Mouse (Mus musculus): ENCODE results near the gene Snx22. TPM values are rescaled to one million over a fixed set of nuclear protein-coding genes. Genes with fewer than 3 reads are reported as not detected.

The Snx22 gene
- polyA plus RNA-seq, 1 experiment from 2014 or later = 1.1 TPM

DNA sequence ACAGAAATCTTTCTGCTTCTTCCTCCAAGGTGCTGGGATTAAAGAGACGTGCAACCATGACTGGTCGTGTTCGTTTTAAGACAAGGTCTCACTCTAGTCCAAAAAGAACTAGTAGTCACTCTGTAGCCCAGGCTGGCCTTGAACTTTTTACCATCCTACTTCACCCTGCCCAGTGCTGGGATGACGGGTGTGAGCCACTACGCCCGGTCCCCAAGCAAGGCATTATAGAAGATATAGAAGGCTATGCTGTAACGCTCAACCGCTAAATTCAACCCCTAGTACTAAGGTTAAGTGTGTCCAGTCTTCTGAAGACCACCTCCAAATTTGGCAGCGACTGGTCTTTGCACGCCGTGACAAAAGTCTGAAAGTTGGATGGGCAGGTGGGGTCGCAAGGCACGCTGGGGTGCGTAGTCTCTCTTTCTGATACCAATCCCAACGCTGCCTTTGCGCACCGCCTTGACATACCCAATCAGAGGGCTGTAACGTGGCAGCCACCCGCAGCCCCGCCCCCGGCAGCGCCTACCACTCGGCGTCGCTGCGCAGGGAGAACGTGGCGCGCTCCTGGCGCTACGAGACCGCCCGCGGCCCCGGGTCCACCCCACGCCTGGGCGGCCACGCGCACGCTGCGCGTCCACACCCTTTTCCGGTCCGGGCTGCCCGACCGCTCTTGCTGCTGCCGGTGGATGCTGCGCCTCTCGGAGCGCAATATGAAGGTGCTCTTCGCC is 9.8 kb downstream of the Snx22 start, which contains the start of gene Ppib:
Gene Ppib (plus strand): TSS at position 640 of the 725 bp plus-strand sequence.
- peak within 1 kb of the TSS; percentile 62 for H3K4me3 ChIP-seq (replicated peaks; ENCODE audit: low read depth, low read length)
- ATAC-seq (replicated peaks; ENCODE audit: low FRiP score, low read depth) (peak; percentile 97), DNase-seq (ENCODE audit: low spot score) (peak; percentile 98)
- peak within 1 kb of the TSS; percentile 85 for H3K9ac ChIP-seq (ENCODE audit: low read depth, low read length)
- 2% methylated on average over 46 of the region's 51 CpGs for WGBS
- H3K4me1 ChIP-seq (replicated peaks; ENCODE audit: insufficient read depth, low read length) = no peaks in the 10 kb centered on the region
- H3K27ac ChIP-seq = peak within 1 kb of the TSS; percentile 86
- peak within 1 kb of the TSS; percentile 73 for H3K4me2 ChIP-seq (ENCODE audit: low read length)
- peaks cover 22% of the 10 kb centered on the region for H3K36me3 ChIP-seq (ENCODE audit: insufficient read depth, low read length)
- H3K27me3 ChIP-seq (ENCODE audit: insufficient read depth, low read length) = no peaks in the 10 kb centered on the region
- TF ChIP-seq CTCF (IDR thresholded peaks at IDR 0.05; ENCODE audit: low read depth) = peak; percentile 44; the same call in 1 of the 2 replicates
- no peaks in the 10 kb centered on the region for H3K9me3 ChIP-seq (replicated peaks; ENCODE audit: low read length)

DNA sequence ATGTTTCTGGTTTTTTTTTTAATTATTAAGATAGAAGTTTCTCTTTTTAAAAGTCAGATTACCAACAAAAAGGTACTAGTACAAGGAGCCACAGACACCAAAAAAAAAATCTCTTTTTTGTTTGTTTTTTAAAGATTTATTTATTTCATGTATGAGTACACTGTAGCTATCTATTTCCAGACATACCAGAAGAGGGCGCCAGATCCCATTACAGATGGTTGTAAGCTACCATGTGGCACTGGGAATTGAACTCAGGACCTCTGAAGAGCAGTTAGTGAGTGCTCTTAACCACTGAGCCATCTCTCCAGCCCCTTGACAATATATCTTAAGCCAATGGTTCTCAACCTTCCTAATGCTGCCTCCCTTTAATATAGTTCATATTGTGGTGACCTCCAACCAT is 15.9 kb downstream of the Snx22 start:
- no peak overlapping the region for H3K4me3 ChIP-seq (replicated peaks; ENCODE audit: low read depth, low read length)
- ATAC-seq (replicated peaks; ENCODE audit: low FRiP score, low read depth) (no peak), DNase-seq (ENCODE audit: low spot score) (no peak)
- peaks cover 9% of the 10 kb centered on the region for H3K4me1 ChIP-seq (replicated peaks; ENCODE audit: insufficient read depth, low read length)
- no peak overlapping the region for H3K27ac ChIP-seq
- H3K27me3 ChIP-seq (ENCODE audit: insufficient read depth, low read length) = no peaks in the 10 kb centered on the region
- TF ChIP-seq CTCF (IDR thresholded peaks at IDR 0.05; ENCODE audit: low read depth) = peak; percentile 38; the same call in 1 of the 2 replicates
- no peak overlapping the region for H3K4me2 ChIP-seq (ENCODE audit: low read length)
- H3K9ac ChIP-seq (ENCODE audit: low read depth, low read length) = no peak overlapping the region
- no peaks in the 10 kb centered on the region for H3K9me3 ChIP-seq (replicated peaks; ENCODE audit: low read length)
- H3K36me3 ChIP-seq (ENCODE audit: insufficient read depth, low read length) = no peaks in the 10 kb centered on the region
- WGBS = 51% methylated on average over 1 of the region's 1 CpGs

DNA sequence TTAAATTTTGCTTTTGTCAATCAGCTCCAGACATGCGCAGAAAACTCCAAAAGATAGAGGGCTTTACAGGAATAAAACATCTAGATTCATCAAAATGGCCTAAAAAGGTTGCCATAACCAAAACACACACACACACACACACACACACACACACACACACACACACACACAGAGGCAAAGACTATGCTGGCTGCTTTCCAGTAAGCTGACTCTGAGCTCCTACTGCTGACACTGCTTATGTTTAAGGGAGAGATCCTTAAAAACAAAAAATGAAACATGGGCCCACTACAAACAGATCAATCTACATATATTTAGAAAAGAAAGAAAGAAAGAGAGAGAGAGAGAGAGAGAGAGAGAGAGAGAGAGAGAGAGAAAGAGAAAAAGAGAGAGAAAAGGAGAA is 16.8 kb downstream of the Snx22 start:
- Histone ChIP-seq H3K4me1 (replicated peaks; ENCODE audit: insufficient read depth, low read length) (peaks cover 9% of the 10 kb centered on the region), H3K27ac (no peak overlapping the region), H3K4me3 (replicated peaks; ENCODE audit: low read depth, low read length) (no peak overlapping the region), H3K4me2 (ENCODE audit: low read length) (no peak overlapping the region), H3K27me3 (ENCODE audit: insufficient read depth, low read length) (no peaks in the 10 kb centered on the region), H3K36me3 (ENCODE audit: insufficient read depth, low read length) (no peaks in the 10 kb centered on the region), H3K9ac (ENCODE audit: low read depth, low read length) (no peak overlapping the region), H3K9me3 (replicated peaks; ENCODE audit: low read length) (no peaks in the 10 kb centered on the region)
- DNase-seq (ENCODE audit: low spot score) (no peak), ATAC-seq (replicated peaks; ENCODE audit: low FRiP score, low read depth) (no peak)
- TF ChIP-seq CTCF (IDR thresholded peaks at IDR 0.05; ENCODE audit: low read depth) = no peak
- WGBS = 87% methylated on average over 1 of the region's 1 CpGs

DNA sequence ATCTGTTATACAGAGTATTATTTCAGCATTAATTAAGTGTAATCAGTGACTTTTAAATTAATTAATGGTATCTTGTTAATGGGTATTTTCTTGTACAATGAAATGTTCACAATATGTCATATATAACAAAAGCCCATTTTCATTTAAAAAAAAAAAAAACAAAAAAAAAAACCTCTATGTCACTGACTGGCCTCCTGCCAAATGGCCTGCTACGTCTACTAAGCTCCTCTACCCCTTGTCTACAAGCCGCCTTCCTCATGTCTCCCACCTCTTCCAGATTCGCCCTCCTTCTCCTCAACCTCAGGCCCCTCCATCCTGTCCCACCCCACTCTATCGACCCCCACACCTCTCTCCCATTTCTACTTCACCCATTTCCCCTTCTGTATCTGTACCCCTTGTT is 18.0 kb downstream of the Snx22 start:
- Histone ChIP-seq H3K4me2 (ENCODE audit: low read length) (no peak overlapping the region), H3K4me3 (replicated peaks; ENCODE audit: low read depth, low read length) (no peak overlapping the region), H3K27ac (no peak overlapping the region), H3K27me3 (ENCODE audit: insufficient read depth, low read length) (no peaks in the 10 kb centered on the region), H3K9ac (ENCODE audit: low read depth, low read length) (no peak overlapping the region), H3K4me1 (replicated peaks; ENCODE audit: insufficient read depth, low read length) (peaks cover 9% of the 10 kb centered on the region), H3K36me3 (ENCODE audit: insufficient read depth, low read length) (no peaks in the 10 kb centered on the region), H3K9me3 (replicated peaks; ENCODE audit: low read length) (no peaks in the 10 kb centered on the region)
- WGBS = 69% methylated on average over 4 of the region's 4 CpGs
- DNase-seq (ENCODE audit: low spot score) (no peak), ATAC-seq (replicated peaks; ENCODE audit: low FRiP score, low read depth) (no peak)
- TF ChIP-seq CTCF (IDR thresholded peaks at IDR 0.05; ENCODE audit: low read depth) = no peak

DNA sequence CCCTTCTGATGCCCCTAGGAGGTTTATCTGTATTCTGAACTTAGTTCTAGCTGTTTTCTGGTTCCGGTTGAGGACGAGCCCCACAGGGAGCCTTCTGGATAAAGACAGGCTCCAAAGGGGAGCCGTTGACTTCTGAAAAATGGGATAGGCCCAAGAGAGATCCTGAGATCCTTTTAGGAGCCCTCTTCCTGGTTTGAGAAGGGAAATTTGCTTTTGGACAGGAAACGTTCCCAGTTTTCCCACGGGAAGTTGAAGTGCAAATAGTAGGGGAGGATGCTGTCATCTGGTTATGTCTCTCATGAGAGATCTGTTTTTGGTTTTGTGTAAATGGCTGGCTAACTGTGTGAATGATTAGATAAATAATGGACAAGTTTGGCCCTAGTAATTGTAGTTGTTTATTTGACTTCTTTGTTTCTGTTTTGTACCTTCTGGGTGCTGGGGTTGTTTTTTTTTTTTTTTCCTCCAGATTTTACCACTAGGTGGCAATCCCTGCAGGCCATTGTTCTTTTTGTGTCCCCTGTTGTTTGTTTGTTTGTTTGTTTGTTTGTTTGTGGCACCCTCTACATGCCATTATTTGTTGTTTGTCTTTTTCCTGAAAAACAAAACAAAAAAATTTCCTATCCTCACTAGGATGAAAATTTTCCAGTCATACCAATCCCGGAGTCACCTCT is 19.5 kb downstream of the Snx22 start:
- TF ChIP-seq CTCF (IDR thresholded peaks at IDR 0.05; ENCODE audit: low read depth) = peak; percentile 38; the same call in 1 of the 2 replicates
- Histone ChIP-seq H3K4me2 (ENCODE audit: low read length) (no peak overlapping the region), H3K9ac (ENCODE audit: low read depth, low read length) (no peak overlapping the region), H3K4me1 (replicated peaks; ENCODE audit: insufficient read depth, low read length) (peaks cover 9% of the 10 kb centered on the region), H3K27ac (peak overlapping the region; percentile 50; the same call in 1 of the 2 replicates), H3K4me3 (replicated peaks; ENCODE audit: low read depth, low read length) (no peak overlapping the region), H3K36me3 (ENCODE audit: insufficient read depth, low read length) (no peaks in the 10 kb centered on the region), H3K27me3 (ENCODE audit: insufficient read depth, low read length) (no peaks in the 10 kb centered on the region), H3K9me3 (replicated peaks; ENCODE audit: low read length) (no peaks in the 10 kb centered on the region)
- ATAC-seq (replicated peaks; ENCODE audit: low FRiP score, low read depth) (no peak), DNase-seq (ENCODE audit: low spot score) (no peak)
- WGBS = 58% methylated on average over 6 of the region's 6 CpGs

DNA sequence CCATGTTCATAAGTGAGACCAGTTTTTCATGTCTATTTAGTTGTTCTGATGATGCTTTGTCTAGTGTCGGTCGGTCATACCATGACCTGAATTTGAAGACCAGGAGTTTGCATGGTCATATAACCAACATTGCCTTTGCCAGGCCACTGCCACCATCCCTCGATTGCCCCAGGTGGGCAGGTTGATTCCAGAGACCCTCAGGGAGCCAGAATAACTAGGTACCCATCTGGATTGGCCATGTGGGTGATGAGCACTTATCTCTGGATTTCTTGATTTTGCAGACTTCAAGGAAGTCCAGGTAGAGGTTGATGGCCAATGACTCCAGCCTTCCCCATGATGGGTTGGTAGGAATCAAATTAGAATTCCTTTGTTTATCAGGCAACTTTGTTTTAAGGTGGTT is 26.3 kb downstream of the Snx22 start:
- H3K36me3 ChIP-seq (ENCODE audit: insufficient read depth, low read length) = peaks cover 14% of the 10 kb centered on the region
- no peak for DNase-seq (ENCODE audit: low spot score)
- no peaks in the 10 kb centered on the region for H3K4me1 ChIP-seq (replicated peaks; ENCODE audit: insufficient read depth, low read length)
- no peak overlapping the region for H3K4me2 ChIP-seq (ENCODE audit: low read length)
- TF ChIP-seq CTCF (IDR thresholded peaks at IDR 0.05; ENCODE audit: low read depth) = no peak
- no peak overlapping the region for H3K4me3 ChIP-seq (replicated peaks; ENCODE audit: low read depth, low read length)
- H3K27me3 ChIP-seq (ENCODE audit: insufficient read depth, low read length) = no peaks in the 10 kb centered on the region
- H3K9ac ChIP-seq (ENCODE audit: low read depth, low read length) = no peak overlapping the region
- no peak for ATAC-seq (replicated peaks; ENCODE audit: low FRiP score, low read depth)
- 97% methylated on average over 3 of the region's 3 CpGs for WGBS
- no peak overlapping the region for H3K27ac ChIP-seq
- H3K9me3 ChIP-seq (replicated peaks; ENCODE audit: low read length) = no peaks in the 10 kb centered on the region

Measured in kidney, postnatal 0 days (tissue).